Mouse (Mus musculus): ENCODE measurements around the gene Zbtb20. TPM values are rescaled to one million over a fixed set of nuclear protein-coding genes. Genes with fewer than 3 reads are reported as not detected.

The Zbtb20 gene
- total RNA-seq, 4 experiments from 2014 or later: 253 to 310 (median 284) TPM

- DNase-seq (ENCODE audit: low spot score in 2 of 2): no peak
These were observed 753.0 kb downstream of the Zbtb20 start for GRCm38 (mm10) chr16:43628662-43629061.

GRCm38 (mm10) chr16:43631758-43632157 is 756.1 kb downstream of the Zbtb20 start:
- DNase-seq (ENCODE audit: low spot score in 2 of 2): no peak

GRCm38 (mm10) chr16:43634037-43634436 is 758.4 kb downstream of the Zbtb20 start:
- DNase-seq (ENCODE audit: low spot score in 2 of 2): no peak

- DNase-seq (ENCODE audit: low spot score in 2 of 2): no peak
These were observed 761.6 kb downstream of the Zbtb20 start for GRCm38 (mm10) chr16:43637241-43637640.

- no peak for DNase-seq (ENCODE audit: low spot score in 2 of 2)
These were observed 762.8 kb downstream of the Zbtb20 start for GRCm38 (mm10) chr16:43638406-43639049.

GRCm38 (mm10) chr16:43641230-43641629 is 765.5 kb downstream of the Zbtb20 start:
- no peak for DNase-seq (ENCODE audit: low spot score in 2 of 2)

GRCm38 (mm10) chr16:43645879-43646278 is 770.2 kb downstream of the Zbtb20 start:
- DNase-seq (ENCODE audit: low spot score in 2 of 2): no peak

GRCm38 (mm10) chr16:43646943-43647342 is 771.3 kb downstream of the Zbtb20 start:
- DNase-seq (ENCODE audit: low spot score in 2 of 2): no peak

- no peak for DNase-seq (ENCODE audit: low spot score in 2 of 2)
These were observed 772.0 kb downstream of the Zbtb20 start for GRCm38 (mm10) chr16:43647641-43648040.

- DNase-seq (ENCODE audit: low spot score in 2 of 2): no peak
These were observed 774.8 kb downstream of the Zbtb20 start for GRCm38 (mm10) chr16:43650355-43651080.

GRCm38 (mm10) chr16:43653288-43653687 is 777.6 kb downstream of the Zbtb20 start:
- DNase-seq (ENCODE audit: low spot score in 2 of 2): no peak

GRCm38 (mm10) chr16:43654269-43654668 is 778.6 kb downstream of the Zbtb20 start:
- DNase-seq (ENCODE audit: low spot score in 2 of 2): no peak

GRCm38 (mm10) chr16:43655183-43655787 is 779.6 kb downstream of the Zbtb20 start:
- no peak for DNase-seq (ENCODE audit: low spot score in 2 of 2)

GRCm38 (mm10) chr16:43661576-43661975 is 785.9 kb downstream of the Zbtb20 start:
- DNase-seq (ENCODE audit: low spot score in 2 of 2): no peak

GRCm38 (mm10) chr16:43662124-43663004 is 786.7 kb downstream of the Zbtb20 start:
- DNase-seq (ENCODE audit: low spot score in 2 of 2): no peak

GRCm38 (mm10) chr16:43663978-43664579 is 788.4 kb downstream of the Zbtb20 start, which contains the start of gene Tigit:
Gene Tigit (minus strand): TSS chr16:43664146.
- DNase-seq (ENCODE audit: low spot score in 2 of 2): no peak

- DNase-seq (ENCODE audit: low spot score in 2 of 2): no peak
These were observed 789.2 kb downstream of the Zbtb20 start for GRCm38 (mm10) chr16:43664861-43665260.

- no peak for DNase-seq (ENCODE audit: low spot score in 2 of 2)
These were observed 792.6 kb downstream of the Zbtb20 start for GRCm38 (mm10) chr16:43668294-43668693.

- no peak for DNase-seq (ENCODE audit: low spot score in 2 of 2)
These were observed 796.3 kb downstream of the Zbtb20 start for GRCm38 (mm10) chr16:43671972-43672371.

GRCm38 (mm10) chr16:43672697-43673096 is 797.0 kb downstream of the Zbtb20 start:
- no peak for DNase-seq (ENCODE audit: low spot score in 2 of 2)

- no peak for DNase-seq (ENCODE audit: low spot score in 2 of 2)
These were observed 798.7 kb downstream of the Zbtb20 start for GRCm38 (mm10) chr16:43674400-43674799.

Data from layer of hippocampus, adult 8-10 months (tissue).